Mouse (Mus musculus) kidney, postnatal 14 days (tissue): Measurements from ENCODE around the gene 1700028J19Rik.
"Not testable (repeated sequence)": the region's sequence is repeated elsewhere in the genome, so short reads cannot be mapped to it uniquely, and the experiment has no call there.

Source experiments
- DNase-seq: peaks from one replicate; pipeline ENCODE4 v3.0.0; 2022; ENCODE audit warnings: mixed read lengths

Gene 1700028J19Rik

GRCm38 (mm10) chr7:44249248-44249647 lies 2.8 kb upstream of the 1700028J19Rik start:
- no peak for DNase-seq

- no peak for DNase-seq
Measured at GRCm38 (mm10) chr7:44247971-44248370, 1.5 kb upstream of the 1700028J19Rik start.

GRCm38 (mm10) chr7:44246984-44247470 lies 532 bp upstream of the 1700028J19Rik start:
- no peak for DNase-seq

- no peak for DNase-seq
Measured at GRCm38 (mm10) chr7:44244080-44244479, 2.4 kb downstream of the 1700028J19Rik start.

- no peak for DNase-seq
Measured at GRCm38 (mm10) chr7:44241163-44241562, 5.3 kb downstream of the 1700028J19Rik start.

- DNase-seq, result no peak
Measured at GRCm38 (mm10) chr7:44240712-44241111, 5.8 kb downstream of the 1700028J19Rik start.

- DNase-seq, result no peak
Measured at GRCm38 (mm10) chr7:44239913-44240312, 6.6 kb downstream of the 1700028J19Rik start.

- no peak for DNase-seq
Measured at GRCm38 (mm10) chr7:44235909-44236308, 10.6 kb downstream of the 1700028J19Rik start, which contains the start of gene Gm36864. TSS of gene Gm36864 (plus strand) at chr7:44236177.

GRCm38 (mm10) chr7:44225076-44225475 lies 21.4 kb downstream of the 1700028J19Rik start, which contains the start of gene Klk1:
TSS of gene Klk1 (plus strand) at chr7:44225360.
- DNase-seq, result peak; percentile 46

GRCm38 (mm10) chr7:44222335-44222734 lies 24.2 kb downstream of the 1700028J19Rik start:
- not testable (repeated sequence) for DNase-seq

- not testable (repeated sequence) for DNase-seq
Measured at GRCm38 (mm10) chr7:44221601-44222000, 24.9 kb downstream of the 1700028J19Rik start.

- no peak for DNase-seq
Measured at GRCm38 (mm10) chr7:44215645-44216044, 30.9 kb downstream of the 1700028J19Rik start, which contains the start of gene Klk1b5. TSS of gene Klk1b5 (plus strand) at chr7:44215945.

GRCm38 (mm10) chr7:44208307-44208706 lies 38.2 kb downstream of the 1700028J19Rik start:
- DNase-seq, result no peak

- not testable (repeated sequence) for DNase-seq
Measured at GRCm38 (mm10) chr7:44207135-44207534, 39.4 kb downstream of the 1700028J19Rik start, which contains the start of gene Klk1b4. TSS of gene Klk1b4 (plus strand) at chr7:44207435.

- DNase-seq, result no peak
Measured at GRCm38 (mm10) chr7:44197891-44198290, 48.6 kb downstream of the 1700028J19Rik start, which contains the start of gene Klk1b3. TSS of gene Klk1b3 (plus strand) at chr7:44198191.

- DNase-seq, result not testable (repeated sequence)
Measured at GRCm38 (mm10) chr7:44193466-44193865, 53.0 kb downstream of the 1700028J19Rik start.

GRCm38 (mm10) chr7:44187936-44188335 lies 58.6 kb downstream of the 1700028J19Rik start, which contains the start of gene Klk1b24:
TSS of gene Klk1b24 (plus strand) at chr7:44188236.
- not testable (repeated sequence) for DNase-seq

- DNase-seq, result peak; percentile 14
Measured at GRCm38 (mm10) chr7:44186516-44186915, 60.0 kb downstream of the 1700028J19Rik start.
